Mouse (Mus musculus): ENCODE data around the gene Xkr7.

DNA sequence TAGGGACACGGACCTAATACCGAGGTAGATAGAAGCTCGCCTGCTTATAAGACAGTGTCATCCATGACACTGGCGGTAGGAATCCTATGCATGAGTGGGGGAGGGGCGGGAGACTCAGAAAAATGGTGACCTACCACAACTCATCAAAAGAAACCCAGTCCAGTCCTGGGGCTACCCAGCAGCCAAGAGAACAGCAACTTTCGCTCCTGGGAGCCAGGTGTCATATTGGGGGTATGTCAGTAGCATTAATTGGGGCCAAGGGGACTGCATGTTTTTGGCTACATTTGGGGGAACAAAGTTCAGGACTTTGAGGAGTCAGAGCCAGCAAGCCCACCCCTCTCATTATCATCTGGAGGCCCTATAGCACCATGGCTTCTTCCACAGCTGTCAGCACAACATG is 19.4 kb downstream of the Xkr7 start:
- TF ChIP-seq CTCF (IDR thresholded peaks at IDR 0.05; ENCODE audit: borderline replicate concordance, control insufficient read depth, extremely low read depth, insufficient read depth, low read length, poor library complexity), result no peak
- no peak for TF ChIP-seq POLR2A (IDR thresholded peaks at IDR 0.05; ENCODE audit: control insufficient read depth, extremely low read depth, insufficient read depth, low read length, poor library complexity)
